Mouse (Mus musculus) heart, adult 2 months (tissue): Measurements from ENCODE around the gene Med13l.

Experiments
- CTCF ChIP-seq: fragments of 200-600 bp; IDR thresholded peaks from 2 replicates; pipeline ENCODE4 v1.8.1; 2022; ENCODE audit warnings: antibody characterized with exemption, mild to moderate bottlenecking, moderate library complexity
- EP300 ChIP-seq: fragments of 200-500 bp; IDR thresholded peaks from 2 replicates; pipeline ENCODE4 v1.6.1; 2011; ENCODE audit warnings: low read depth, low read length, control low read depth; ENCODE audit not compliant: insufficient read depth
- POLR2A ChIP-seq: fragments of 200-500 bp; IDR thresholded peaks from 2 replicates; pipeline ENCODE4 v1.6.1; 2011; ENCODE audit warnings: mild to moderate bottlenecking, low read depth, low read length, control low read depth; ENCODE audit not compliant: insufficient read depth

DNA sequence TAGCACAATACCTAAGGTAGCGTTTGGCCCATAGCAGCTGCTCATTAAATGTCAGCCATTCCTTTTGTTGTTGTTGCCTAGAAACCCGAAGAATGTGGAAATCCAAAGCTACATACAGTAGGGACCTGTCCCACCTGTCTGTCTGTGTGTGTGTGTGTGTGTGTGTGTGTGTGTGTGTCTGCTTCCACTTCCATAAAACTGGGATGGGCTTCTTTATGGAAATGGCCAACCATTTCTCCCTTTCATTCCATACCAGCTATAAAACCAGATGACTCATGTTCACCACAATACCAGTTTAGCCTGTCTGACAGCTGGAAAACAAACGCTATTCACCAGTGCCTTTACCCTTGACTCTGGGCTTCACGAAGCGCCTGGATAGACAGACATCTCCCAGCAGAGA is 249.1 kb downstream of the Med13l start:
- no peak for TF ChIP-seq CTCF
- TF ChIP-seq POLR2A: no peak
- no peak for TF ChIP-seq EP300
